Mouse (Mus musculus) hindbrain, embryonic 16.5 days (tissue): Measurements from ENCODE around the gene Rap2a. TPM values are rescaled to one million over a fixed set of nuclear protein-coding genes. Genes with fewer than 3 reads are reported as not detected.

Experiments
- ATAC-seq: fragments of 200-750 bp; cut with Nextera tagmentation; 2 replicates; pipeline ENCODE4 v1.8.0; 2017; ENCODE audit warnings: moderate TSS enrichment, moderate library complexity
- H3K27ac ChIP-seq: fragments of 300-500 bp; sonication (generic); 2 replicates; pipeline ENCODE4 v1.5.1; 2014; ENCODE audit warnings: low read depth, mild to moderate bottlenecking, control low read depth, low read length, moderate library complexity
- H3K27me3 ChIP-seq: fragments of 300-500 bp; sonication (generic); replicated peaks from 2 replicates; pipeline ENCODE4 v1.6.1; 2014; ENCODE audit warnings: low read length; ENCODE audit not compliant: control insufficient read depth, insufficient read depth
- H3K36me3 ChIP-seq: fragments of 300-500 bp; sonication (generic); 2 replicates; pipeline ENCODE4 v1.6.1; 2014; ENCODE audit warnings: mild to moderate bottlenecking, low read length, moderate library complexity, mixed read lengths; ENCODE audit not compliant: control insufficient read depth, insufficient read depth
- H3K4me1 ChIP-seq: fragments of 300-500 bp; sonication (generic); 2 replicates; pipeline ENCODE4 v1.6.1; 2014; ENCODE audit warnings: low read depth, low read length; ENCODE audit not compliant: control insufficient read depth, insufficient read depth
- H3K4me2 ChIP-seq: fragments of 300-500 bp; sonication (generic); 2 replicates; pipeline ENCODE4 v1.6.1; 2014; ENCODE audit warnings: mild to moderate bottlenecking, low read length, control low read depth, moderate library complexity
- H3K4me3 ChIP-seq: fragments of 300-500 bp; sonication (generic); 2 replicates; pipeline ENCODE4 v1.5.1; 2014; ENCODE audit warnings: mild to moderate bottlenecking, low read length, control low read depth, moderate library complexity
- H3K9ac ChIP-seq: fragments of 300-500 bp; sonication (generic); 2 replicates; pipeline ENCODE4 v1.6.1; 2014; ENCODE audit warnings: low read depth, mild to moderate bottlenecking, control low read depth, low read length, moderate library complexity
- H3K9me3 ChIP-seq: fragments of 300-500 bp; sonication (generic); 2 replicates; pipeline ENCODE4 v1.6.1; 2014; ENCODE audit warnings: mild to moderate bottlenecking, low read length, moderate library complexity; ENCODE audit not compliant: control insufficient read depth
- WGBS: fragments of 180-500 bp; shearing (Covaris S2); extraction: QIAGEN DNeasy Blood & Tissue Kit; methylation state at CpG from one replicate; pipeline ENCODE4 v1.1.7; 2014; 5-methylcytosine and 5-hydroxymethylcytosine counted together
- polyA plus RNA-seq: library from polyadenylated mRNA; unstranded; fragments of >200 nt; fragmentation: Nextera tagmentation; extraction: Ambion mirVana; gene quantifications from 2 replicates; pipeline ENCODE4 v1.2.1, GENCODE M21; 2015

The Rap2a gene
- polyA plus RNA-seq, 1 experiment from 2014 or later = 9.8 TPM

- no peak for ATAC-seq
- Histone ChIP-seq H3K9ac (no peak overlapping the region), H3K4me3 (no peak overlapping the region), H3K9me3 (no peaks in the 10 kb centered on the region), H3K36me3 (no peaks in the 10 kb centered on the region), H3K4me2 (no peak overlapping the region), H3K4me1 (no peaks in the 10 kb centered on the region), H3K27me3 (no peaks in the 10 kb centered on the region), H3K27ac (no peak overlapping the region)
- 90% methylated on average over 3 of the region's 3 CpGs for WGBS
Observed at GRCm38 (mm10) chr14:120463938-120464727, 14.1 kb upstream of the Rap2a start.

- no peak for ATAC-seq
- H3K4me3 ChIP-seq = no peak overlapping the region
- WGBS = 90% methylated on average over 4 of the region's 4 CpGs
Observed at GRCm38 (mm10) chr14:120466816-120467215, 11.4 kb upstream of the Rap2a start.

DNA sequence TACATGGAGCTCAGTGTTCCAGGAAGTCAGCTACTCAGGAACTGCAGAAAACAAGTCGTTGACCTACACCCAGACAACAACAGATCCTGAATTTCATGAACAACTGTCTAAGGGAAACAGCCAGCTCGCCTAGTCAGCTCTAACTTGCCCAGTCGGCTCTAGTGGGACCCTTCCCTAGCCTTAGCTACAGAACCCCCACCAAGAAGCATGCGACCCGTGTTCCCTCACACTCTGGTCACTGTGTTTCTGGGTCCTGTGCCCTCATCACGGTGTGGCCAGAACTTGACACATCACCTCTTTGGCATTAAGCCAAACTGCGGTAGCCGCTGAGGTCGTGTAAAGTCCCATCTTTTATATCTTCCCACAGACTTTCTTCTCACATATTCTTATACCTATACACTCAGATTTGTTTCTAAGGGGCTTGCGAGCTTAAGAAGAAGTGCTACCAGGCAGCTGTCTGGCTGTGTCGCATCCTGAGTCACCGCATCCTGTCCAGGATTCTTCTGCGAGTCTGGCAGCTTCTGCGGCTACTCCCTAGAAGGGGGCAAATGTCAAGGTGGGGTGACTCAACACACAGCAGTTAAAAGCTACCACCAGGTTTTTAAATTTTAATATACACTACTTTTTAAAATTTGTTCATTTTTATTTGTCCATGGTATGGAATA, 9.0 kb upstream of the Rap2a start:
- no peak for ATAC-seq
- H3K9ac ChIP-seq = no peak overlapping the region
- no peaks in the 10 kb centered on the region for H3K27me3 ChIP-seq
- H3K36me3 ChIP-seq = no peaks in the 10 kb centered on the region
- H3K4me2 ChIP-seq = no peak overlapping the region
- H3K27ac ChIP-seq = no peak overlapping the region
- H3K4me1 ChIP-seq = no peaks in the 10 kb centered on the region
- 88% methylated on average over 14 of the region's 14 CpGs for WGBS
- H3K4me3 ChIP-seq = no peak overlapping the region
- H3K9me3 ChIP-seq = no peaks in the 10 kb centered on the region

More at GRCm38 (mm10) chr14:120466816-120467215, 11.4 kb upstream of the Rap2a start:
- no peak overlapping the region for H3K4me2 ChIP-seq
- no peaks in the 10 kb centered on the region for H3K9me3 ChIP-seq
- H3K27ac ChIP-seq = no peak overlapping the region
- H3K9ac ChIP-seq = no peak overlapping the region
- no peaks in the 10 kb centered on the region for H3K27me3 ChIP-seq
- H3K36me3 ChIP-seq = no peaks in the 10 kb centered on the region
- H3K4me1 ChIP-seq = no peaks in the 10 kb centered on the region

DNA sequence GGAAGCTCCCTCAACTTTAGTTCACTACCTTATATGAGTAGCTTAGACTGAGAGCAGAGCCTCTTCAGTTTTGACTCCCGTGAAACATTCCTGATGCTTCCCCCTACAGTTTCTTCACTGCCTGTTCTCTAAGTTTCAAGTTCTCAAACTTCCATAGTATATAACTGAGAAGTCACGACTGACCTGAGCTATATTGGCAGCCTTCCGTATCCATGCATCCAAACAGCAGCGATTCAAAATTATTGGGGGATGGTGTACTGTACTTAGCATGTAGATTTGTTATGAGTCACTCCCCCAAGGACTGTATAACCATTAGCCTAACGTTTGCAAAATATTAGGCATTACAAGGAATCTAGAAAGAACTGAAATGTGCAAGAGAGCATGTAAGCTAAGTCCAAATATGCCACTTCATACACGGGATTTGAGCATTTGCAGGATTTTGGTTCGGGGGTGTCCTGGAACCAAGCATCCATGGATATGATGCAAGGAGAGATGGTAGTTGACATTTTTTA, 2.0 kb upstream of the Rap2a start:
- Histone ChIP-seq H3K4me1 (peaks cover 17% of the 10 kb centered on the region), H3K27ac (no peak overlapping the region), H3K9ac (no peak overlapping the region), H3K4me2 (peak overlapping the region; percentile 62), H3K27me3 (no peaks in the 10 kb centered on the region), H3K9me3 (no peaks in the 10 kb centered on the region), H3K36me3 (no peaks in the 10 kb centered on the region), H3K4me3 (peak overlapping the region; percentile 86)
- 67% methylated on average over 7 of the region's 7 CpGs for WGBS
- no peak for ATAC-seq

GRCm38 (mm10) chr14:120477288-120477981, 809 bp upstream of the Rap2a start:
- H3K4me2 ChIP-seq = peak overlapping the region; percentile 62
- H3K27me3 ChIP-seq = no peaks in the 10 kb centered on the region
- ATAC-seq = peak; percentile 97
- H3K27ac ChIP-seq = peak overlapping the region; percentile 99
- peaks cover 22% of the 10 kb centered on the region for H3K4me1 ChIP-seq
- under 1% methylated on average over 46 of the region's 46 CpGs for WGBS
- H3K9me3 ChIP-seq = 0 out of 2 replicates have a peak, but pooled peaks cover under 1% of the 10 kb centered on the region
- peak overlapping the region; percentile 80 for H3K9ac ChIP-seq
- peak overlapping the region; percentile 86 for H3K4me3 ChIP-seq
- no peaks in the 10 kb centered on the region for H3K36me3 ChIP-seq

GRCm38 (mm10) chr14:120478641-120479341, 547 bp downstream of the Rap2a start:
- Histone ChIP-seq H3K9ac (peak overlapping the region; percentile 93), H3K36me3 (no peaks in the 10 kb centered on the region), H3K27me3 (no peaks in the 10 kb centered on the region), H3K27ac (peak overlapping the region; percentile 99), H3K4me3 (peak overlapping the region; percentile 86), H3K4me2 (peak overlapping the region; percentile 73), H3K4me1 (peaks cover 22% of the 10 kb centered on the region), H3K9me3 (0 out of 2 replicates have a peak, but pooled peaks cover 2% of the 10 kb centered on the region)
- ATAC-seq = no peak; the same call in 1 of the 2 replicates
- WGBS = under 1% methylated on average over 39 of the region's 62 CpGs

DNA sequence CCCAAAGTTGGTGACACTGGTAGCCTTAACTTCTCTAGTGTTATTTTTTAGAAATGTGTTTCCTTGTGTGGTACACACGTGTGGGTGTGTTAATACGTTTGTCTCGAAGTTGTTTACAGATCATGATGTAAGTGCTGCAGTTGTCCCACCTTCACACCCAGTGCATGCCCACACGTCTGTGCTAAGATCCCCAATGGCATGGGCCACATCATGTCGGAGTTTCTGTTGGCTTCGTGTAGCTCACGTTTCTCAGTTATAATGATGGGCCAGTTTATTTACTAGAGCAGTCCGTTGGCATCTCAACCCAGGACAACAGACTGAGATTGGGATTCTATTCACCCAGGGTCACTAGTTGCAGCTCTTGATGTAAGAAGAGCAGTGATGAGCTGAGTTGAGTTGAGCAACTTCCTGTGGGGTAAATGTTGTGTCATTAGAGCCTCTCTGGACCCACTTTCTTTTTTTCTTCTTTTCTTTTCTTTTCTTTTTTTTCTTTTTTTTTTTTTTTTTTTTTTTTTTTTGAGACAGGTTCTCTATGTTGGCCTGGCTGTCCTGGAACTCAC, 2.2 kb downstream of the Rap2a start:
- H3K36me3 ChIP-seq = no peaks in the 10 kb centered on the region
- H3K4me2 ChIP-seq = peak overlapping the region; percentile 73
- 85% methylated on average over 8 of the region's 8 CpGs for WGBS
- H3K4me1 ChIP-seq = peaks cover 22% of the 10 kb centered on the region
- H3K4me3 ChIP-seq = peak overlapping the region; percentile 8; the same call in 1 of the 2 replicates
- H3K27ac ChIP-seq = no peak overlapping the region
- no peak overlapping the region for H3K9ac ChIP-seq
- ATAC-seq = no peak
- 0 out of 2 replicates have a peak, but pooled peaks cover 2% of the 10 kb centered on the region for H3K9me3 ChIP-seq
- H3K27me3 ChIP-seq = no peaks in the 10 kb centered on the region

DNA sequence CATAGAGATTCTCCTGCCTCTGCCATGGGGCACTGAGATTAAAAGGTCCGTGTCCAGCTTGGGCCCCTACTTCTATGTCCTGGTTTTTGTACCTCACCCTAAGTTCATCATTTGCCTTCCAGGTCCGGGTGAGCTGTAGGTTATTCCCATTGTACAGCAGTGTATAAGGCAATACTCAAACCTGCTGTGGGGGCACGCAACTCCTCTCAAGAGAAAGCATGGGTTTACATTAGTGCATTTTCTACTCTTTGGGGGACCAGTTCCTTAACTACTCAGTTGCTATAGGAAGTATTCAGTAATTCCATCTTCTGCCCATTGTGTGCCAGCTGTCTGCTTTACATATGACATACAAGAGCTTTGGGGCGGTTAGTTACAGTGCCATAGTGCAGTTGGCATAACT, 2.7 kb downstream of the Rap2a start:
- Histone ChIP-seq H3K27me3 (no peaks in the 10 kb centered on the region), H3K4me3 (no peak overlapping the region), H3K27ac (no peak overlapping the region), H3K9me3 (0 out of 2 replicates have a peak, but pooled peaks cover 2% of the 10 kb centered on the region), H3K4me2 (peak overlapping the region; percentile 10), H3K36me3 (no peaks in the 10 kb centered on the region), H3K9ac (no peak overlapping the region), H3K4me1 (peaks cover 22% of the 10 kb centered on the region)
- ATAC-seq = no peak
- WGBS = 92% methylated on average over 4 of the region's 4 CpGs
